Mouse (Mus musculus) limb, embryonic 10.5 days (tissue): Measurements from ENCODE around the gene Arhgap29. TPM values are rescaled to one million over a fixed set of nuclear protein-coding genes. Genes with fewer than 3 reads are reported as not detected.

Experiments
- DNase-seq: peaks from one replicate; pipeline ENCODE4 v3.0.0-alpha.2; 2017; ENCODE audit warnings: low spot score
- H3K27ac ChIP-seq: fragments of 300-500 bp; sonication (generic); 2 replicates; pipeline ENCODE4 v1.5.1; 2016; ENCODE audit warnings: mild to moderate bottlenecking
- H3K27me3 ChIP-seq: fragments of 300-500 bp; sonication (generic); 2 replicates; pipeline ENCODE4 v1.6.1; 2016; ENCODE audit warnings: low read depth, mild to moderate bottlenecking; ENCODE audit not compliant: poor library complexity, severe bottlenecking
- H3K36me3 ChIP-seq: fragments of 300-500 bp; sonication (generic); 2 replicates; pipeline ENCODE4 v1.6.1; 2016; ENCODE audit warnings: mild to moderate bottlenecking, moderate library complexity
- H3K4me1 ChIP-seq: fragments of 300-500 bp; sonication (generic); 2 replicates; pipeline ENCODE4 v1.6.1; 2016
- H3K4me3 ChIP-seq: fragments of 300-500 bp; sonication (generic); 2 replicates; pipeline ENCODE4 v1.5.1; 2016; ENCODE audit warnings: mild to moderate bottlenecking, moderate library complexity
- H3K9me3 ChIP-seq: fragments of 300-500 bp; sonication (generic); replicated peaks from 2 replicates; pipeline ENCODE4 v1.6.1; 2016; ENCODE audit warnings: mild to moderate bottlenecking
- WGBS: fragments of 180-500 bp; shearing (Covaris S2); methylation state at CpG from one replicate; pipeline ENCODE4 v1.1.7; 2016; 5-methylcytosine and 5-hydroxymethylcytosine counted together
- polyA plus RNA-seq: library from polyadenylated mRNA; unstranded; fragments of >200 nt; fragmentation: Nextera tagmentation; extraction: Ambion mirVana; gene quantifications from 2 replicates; pipeline ENCODE4 v1.2.1, GENCODE M21; 2016

Gene Arhgap29
- polyA plus RNA-seq, 1 experiment from 2014 or later, result 39.7 TPM

DNA sequence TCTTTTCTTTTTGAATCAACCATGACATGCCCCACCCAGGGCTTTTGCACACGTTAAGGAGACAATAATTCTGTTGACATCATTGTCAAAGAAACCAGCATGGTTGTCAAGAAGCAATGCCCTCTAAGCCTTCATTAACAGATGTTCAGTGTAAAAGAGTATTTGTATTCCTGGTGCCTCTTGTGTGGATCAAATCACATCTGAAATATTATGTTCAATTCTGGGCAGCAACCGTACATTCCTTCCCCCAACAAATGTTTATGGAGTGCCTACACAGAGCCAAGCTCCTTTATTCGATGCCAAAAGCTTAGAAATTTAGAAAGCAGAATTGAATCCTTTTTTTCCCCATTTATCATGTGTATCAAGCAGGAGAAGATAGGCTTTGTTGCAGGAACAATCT, 31.6 kb upstream of the Arhgap29 start:
- no peak overlapping the region for H3K4me3 ChIP-seq
- H3K36me3 ChIP-seq, result no peaks in the 10 kb centered on the region
- WGBS, result 92% methylated on average over 3 of the region's 3 CpGs
- no peaks in the 10 kb centered on the region for H3K9me3 ChIP-seq
- H3K27ac ChIP-seq, result no peak overlapping the region
- no peak for DNase-seq
- no peaks in the 10 kb centered on the region for H3K4me1 ChIP-seq
- no peaks in the 10 kb centered on the region for H3K27me3 ChIP-seq

DNA sequence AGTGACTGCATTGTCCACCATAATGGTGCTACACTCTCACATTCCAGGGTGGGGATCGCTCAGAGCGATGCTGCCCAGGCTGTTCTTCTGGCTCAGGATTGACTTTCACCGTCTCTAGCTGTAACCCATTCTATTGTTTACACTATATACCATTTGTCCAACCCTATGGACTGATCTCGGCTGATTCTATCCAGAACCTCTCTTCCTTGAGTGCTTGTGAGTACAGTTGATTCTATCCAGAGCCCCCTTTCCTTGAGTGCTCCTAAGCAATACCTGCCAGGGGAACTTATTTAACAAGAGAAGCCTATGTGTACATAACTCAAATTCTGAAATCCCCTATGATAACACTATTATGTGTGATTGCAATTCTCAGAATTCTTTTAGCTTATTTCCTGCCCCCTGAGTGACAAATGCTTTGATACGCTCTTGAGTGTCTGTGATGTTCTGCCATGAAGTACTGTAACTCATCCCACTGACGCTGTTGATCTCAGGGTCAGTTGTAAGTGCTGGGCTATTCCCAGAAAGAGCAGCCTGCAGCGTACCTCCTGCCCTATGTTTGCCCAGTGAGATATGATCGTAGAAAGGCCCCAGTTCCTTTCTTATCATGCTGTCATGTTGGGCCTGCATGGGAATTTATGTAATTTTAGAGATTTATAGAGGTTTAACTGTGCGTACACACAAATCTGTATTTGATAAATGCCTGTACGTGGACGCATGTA, 27.4 kb upstream of the Arhgap29 start:
- no peaks in the 10 kb centered on the region for H3K9me3 ChIP-seq
- no peaks in the 10 kb centered on the region for H3K4me1 ChIP-seq
- no peaks in the 10 kb centered on the region for H3K27me3 ChIP-seq
- 83% methylated on average over 11 of the region's 11 CpGs for WGBS
- no peak overlapping the region for H3K27ac ChIP-seq
- H3K4me3 ChIP-seq, result no peak overlapping the region
- H3K36me3 ChIP-seq, result no peaks in the 10 kb centered on the region
- DNase-seq, result no peak

DNA sequence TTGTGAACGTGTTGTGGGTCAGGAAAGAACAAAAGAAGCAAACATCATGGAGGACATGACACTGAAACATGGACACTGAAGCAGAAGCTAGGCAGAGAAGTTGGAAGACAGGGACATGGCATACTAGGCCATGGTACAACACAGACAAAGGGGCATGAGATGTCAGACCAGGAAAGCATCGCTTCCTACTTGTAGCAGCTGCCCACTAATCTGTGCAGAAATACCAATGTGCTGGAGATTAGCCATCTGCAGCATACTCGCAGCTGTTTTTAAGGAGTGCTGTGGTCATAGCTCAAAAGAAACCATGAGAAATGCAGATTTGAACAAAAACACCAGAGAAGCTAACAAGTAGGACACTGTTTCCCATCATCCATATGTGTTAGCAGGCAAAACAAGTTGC, 24.7 kb upstream of the Arhgap29 start:
- no peaks in the 10 kb centered on the region for H3K9me3 ChIP-seq
- WGBS, result 87% methylated on average over 3 of the region's 3 CpGs
- H3K4me3 ChIP-seq, result no peak overlapping the region
- no peaks in the 10 kb centered on the region for H3K36me3 ChIP-seq
- H3K4me1 ChIP-seq, result no peaks in the 10 kb centered on the region
- no peak for DNase-seq
- H3K27ac ChIP-seq, result no peak overlapping the region
- no peaks in the 10 kb centered on the region for H3K27me3 ChIP-seq

DNA sequence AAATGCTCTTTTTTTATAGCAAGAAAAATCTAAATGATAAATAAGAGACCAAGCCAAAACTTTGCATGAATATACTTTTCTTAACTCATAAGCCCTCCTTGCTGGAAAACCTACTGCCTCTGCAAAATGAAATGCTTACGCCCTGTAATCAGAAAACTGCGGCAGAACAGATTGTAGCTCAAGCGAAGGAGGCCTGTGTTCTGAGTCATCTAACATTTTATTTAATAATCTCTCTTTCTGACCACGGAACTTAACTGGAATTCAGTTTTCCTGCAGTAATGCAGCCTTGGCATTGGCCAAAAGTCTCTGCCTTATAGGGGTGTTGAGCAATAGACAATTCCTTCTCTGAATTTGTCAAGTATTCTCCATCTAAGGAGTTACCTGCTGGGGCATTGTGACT, 19.5 kb upstream of the Arhgap29 start:
- Histone ChIP-seq H3K4me1 (no peaks in the 10 kb centered on the region), H3K4me3 (no peak overlapping the region), H3K9me3 (no peaks in the 10 kb centered on the region), H3K36me3 (no peaks in the 10 kb centered on the region), H3K27ac (no peak overlapping the region), H3K27me3 (no peaks in the 10 kb centered on the region)
- 91% methylated on average over 4 of the region's 4 CpGs for WGBS
- DNase-seq, result no peak

DNA sequence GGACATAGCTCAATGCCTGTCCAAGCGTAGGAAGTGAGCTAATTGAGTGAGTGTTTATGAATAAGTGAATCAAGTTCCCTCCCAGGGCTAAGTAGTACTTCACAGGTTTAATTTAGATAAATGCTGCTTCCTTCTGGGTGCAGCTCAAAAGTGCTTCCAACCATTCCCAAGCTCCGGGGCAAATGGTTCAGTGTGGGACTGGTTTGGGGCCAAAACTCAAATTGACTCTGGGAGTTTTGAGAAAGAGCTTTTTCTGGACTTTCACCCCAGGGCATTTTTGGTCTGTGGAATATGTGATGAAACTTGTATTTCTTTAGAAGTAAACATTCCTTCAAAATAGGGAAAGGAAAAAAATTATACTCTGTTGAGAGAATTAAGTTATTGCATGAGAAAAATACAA, 16.1 kb upstream of the Arhgap29 start:
- no peak overlapping the region for H3K4me3 ChIP-seq
- H3K36me3 ChIP-seq, result no peaks in the 10 kb centered on the region
- H3K27me3 ChIP-seq, result no peaks in the 10 kb centered on the region
- H3K4me1 ChIP-seq, result no peaks in the 10 kb centered on the region
- H3K9me3 ChIP-seq, result no peaks in the 10 kb centered on the region
- WGBS, result 82% methylated on average over 2 of the region's 2 CpGs
- no peak overlapping the region for H3K27ac ChIP-seq
- DNase-seq, result no peak

DNA sequence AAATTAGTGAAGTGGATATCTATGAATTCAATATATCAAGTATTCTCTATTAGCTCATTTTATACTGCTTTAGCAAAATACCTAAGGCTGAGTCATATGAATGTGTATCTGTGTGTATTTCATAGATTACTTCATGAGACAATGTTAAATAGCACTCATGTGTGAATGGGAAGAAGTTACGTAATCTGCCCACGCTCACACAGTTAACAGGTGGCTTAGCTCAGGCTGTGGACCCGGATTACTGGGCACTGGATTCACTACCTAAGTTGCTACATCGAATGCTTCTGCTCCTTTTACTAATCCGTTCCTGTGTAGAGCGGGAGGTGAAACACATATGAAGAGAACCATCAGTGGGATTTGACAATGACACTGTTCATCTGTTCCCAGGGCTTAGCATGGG, 15.3 kb upstream of the Arhgap29 start:
- no peaks in the 10 kb centered on the region for H3K27me3 ChIP-seq
- WGBS, result 97% methylated on average over 6 of the region's 6 CpGs
- H3K4me3 ChIP-seq, result no peak overlapping the region
- H3K27ac ChIP-seq, result no peak overlapping the region
- no peaks in the 10 kb centered on the region for H3K9me3 ChIP-seq
- H3K4me1 ChIP-seq, result no peaks in the 10 kb centered on the region
- H3K36me3 ChIP-seq, result no peaks in the 10 kb centered on the region
- no peak for DNase-seq

DNA sequence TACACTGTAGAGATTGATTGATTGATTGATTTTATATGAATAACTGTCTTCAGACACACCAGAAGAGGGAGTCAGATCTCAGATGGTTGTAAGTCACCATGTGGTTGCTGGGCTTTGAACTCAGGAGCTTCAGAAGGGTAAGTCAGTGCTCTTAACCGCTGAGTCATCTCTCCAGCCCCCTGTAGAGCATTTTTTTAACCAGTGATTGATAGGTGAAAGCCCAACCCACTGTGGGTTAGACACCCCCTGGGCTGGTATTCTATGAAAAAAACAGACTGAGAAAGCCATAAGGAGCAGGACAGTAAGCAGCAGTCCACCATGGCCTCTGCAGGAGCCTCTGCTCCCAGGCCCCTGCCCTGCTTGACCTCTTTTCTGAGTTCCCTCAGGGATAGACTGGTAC, 12.7 kb upstream of the Arhgap29 start:
- H3K9me3 ChIP-seq, result no peaks in the 10 kb centered on the region
- no peak overlapping the region for H3K4me3 ChIP-seq
- H3K27ac ChIP-seq, result no peak overlapping the region
- H3K27me3 ChIP-seq, result no peaks in the 10 kb centered on the region
- no peaks in the 10 kb centered on the region for H3K36me3 ChIP-seq
- H3K4me1 ChIP-seq, result no peaks in the 10 kb centered on the region
- DNase-seq, result no peak
- WGBS, result 71% methylated on average over 1 of the region's 1 CpGs

DNA sequence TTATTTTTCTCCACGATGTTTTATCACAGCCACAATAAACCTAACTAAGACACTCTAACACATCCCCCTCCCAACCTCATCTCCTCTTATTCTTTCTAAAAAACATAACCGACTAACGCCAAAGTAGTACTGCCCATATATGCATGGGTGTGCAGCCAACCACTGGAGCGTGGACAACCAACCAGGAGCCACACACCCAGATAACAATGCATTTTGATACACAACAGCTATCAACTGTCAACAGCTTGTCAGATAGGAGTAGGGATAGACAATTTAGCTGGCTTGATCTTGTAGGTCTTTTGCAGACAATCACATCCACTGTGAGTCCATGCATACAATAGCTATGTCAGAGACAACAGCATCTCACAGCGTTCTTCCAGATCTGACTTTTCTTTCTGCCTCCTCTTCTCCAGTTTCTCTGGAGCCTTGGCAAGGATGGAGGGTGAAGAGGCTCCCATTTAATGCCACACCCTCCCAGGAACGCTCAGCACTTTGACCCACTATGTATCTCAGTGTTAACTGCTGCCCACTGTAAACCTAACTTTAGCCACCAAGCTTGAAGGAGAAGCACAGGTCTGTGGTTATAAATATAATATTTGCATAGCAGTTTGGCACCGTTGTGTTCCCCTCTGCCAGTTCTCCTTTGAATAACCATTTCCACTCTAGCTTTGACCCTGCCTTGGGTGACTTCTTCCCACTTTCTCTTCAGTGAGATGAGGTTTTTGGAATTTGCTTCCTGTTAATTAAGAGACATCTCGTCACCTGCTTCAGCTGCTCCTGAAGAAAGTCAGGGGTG, 12.0 kb upstream of the Arhgap29 start:
- 85% methylated on average over 8 of the region's 8 CpGs for WGBS
- no peaks in the 10 kb centered on the region for H3K27me3 ChIP-seq
- H3K9me3 ChIP-seq, result no peaks in the 10 kb centered on the region
- no peak overlapping the region for H3K4me3 ChIP-seq
- no peaks in the 10 kb centered on the region for H3K4me1 ChIP-seq
- no peaks in the 10 kb centered on the region for H3K36me3 ChIP-seq
- no peak overlapping the region for H3K27ac ChIP-seq
- DNase-seq, result no peak

DNA sequence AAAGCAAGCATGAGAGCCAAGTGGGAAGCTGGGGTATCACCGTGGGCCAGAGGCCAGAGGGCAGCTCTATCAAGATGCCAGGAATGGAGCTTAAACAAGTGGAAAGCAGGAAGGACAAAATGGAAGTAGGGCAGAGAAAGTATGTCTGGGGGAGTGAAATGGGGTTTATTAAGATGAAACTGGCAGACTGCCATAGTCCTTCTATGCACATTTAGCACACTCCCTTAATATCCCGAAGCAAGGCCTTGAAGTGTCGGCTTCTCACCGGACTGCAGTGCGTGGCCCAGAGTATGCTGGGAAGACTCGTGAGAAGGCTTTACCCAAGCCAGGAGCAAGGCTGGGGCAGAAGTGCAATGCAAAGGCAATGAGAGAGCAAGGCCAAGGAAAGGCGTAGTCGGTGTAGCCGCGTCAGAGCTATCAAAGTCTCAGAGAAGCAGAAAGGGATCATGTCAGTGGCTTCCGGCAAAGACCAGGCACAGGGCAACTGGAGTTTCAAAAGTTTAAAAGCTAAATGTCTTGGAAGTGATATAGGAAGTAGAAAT, 11.1 kb upstream of the Arhgap29 start:
- no peaks in the 10 kb centered on the region for H3K9me3 ChIP-seq
- no peaks in the 10 kb centered on the region for H3K4me1 ChIP-seq
- H3K27me3 ChIP-seq, result no peaks in the 10 kb centered on the region
- no peak for DNase-seq
- no peak overlapping the region for H3K27ac ChIP-seq
- no peaks in the 10 kb centered on the region for H3K36me3 ChIP-seq
- 92% methylated on average over 11 of the region's 11 CpGs for WGBS
- no peak overlapping the region for H3K4me3 ChIP-seq

DNA sequence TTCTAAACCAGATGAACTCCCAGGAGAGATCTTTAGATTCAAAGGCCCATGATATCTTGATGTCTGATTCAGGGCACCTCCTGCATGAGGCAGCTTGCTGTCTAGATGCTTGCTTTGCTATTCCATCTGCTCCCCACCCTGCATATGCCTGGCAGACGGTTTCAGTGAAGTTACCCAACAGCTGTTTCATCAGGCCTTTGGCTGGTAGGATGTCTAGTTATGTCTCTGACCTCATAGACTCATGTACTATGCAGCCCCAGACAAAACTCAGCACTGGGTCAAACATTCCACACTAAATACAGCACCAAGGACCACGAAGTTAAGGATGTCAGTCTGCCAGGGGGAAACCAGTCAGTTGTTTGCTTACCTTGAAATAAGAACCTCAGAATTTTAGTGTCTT, 6.4 kb upstream of the Arhgap29 start:
- 65% methylated on average over 2 of the region's 2 CpGs for WGBS
- Histone ChIP-seq H3K27ac (no peak overlapping the region), H3K4me1 (peaks cover 3% of the 10 kb centered on the region; the same call in 1 of the 2 replicates), H3K9me3 (no peaks in the 10 kb centered on the region), H3K27me3 (no peaks in the 10 kb centered on the region), H3K36me3 (no peaks in the 10 kb centered on the region), H3K4me3 (no peak overlapping the region)
- DNase-seq, result no peak

DNA sequence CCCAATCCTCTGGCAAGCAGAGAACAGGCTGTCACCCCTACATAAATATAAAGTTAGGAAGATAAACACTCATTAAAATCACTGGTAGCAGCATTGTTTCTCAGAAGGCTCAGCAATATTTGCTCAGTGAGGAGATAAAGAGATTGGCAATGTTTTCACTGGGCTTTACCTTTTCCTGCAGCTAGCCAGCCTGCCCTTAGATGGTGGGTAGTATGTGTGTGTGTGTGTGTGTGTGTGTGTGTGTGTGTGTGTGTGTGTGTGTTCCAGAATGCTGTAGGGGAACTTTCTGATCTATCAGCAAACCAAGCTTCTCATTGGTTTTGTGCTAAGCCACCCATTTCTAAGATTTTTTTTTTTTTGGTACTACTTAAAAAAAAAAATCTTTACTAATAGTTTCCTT, 5.6 kb upstream of the Arhgap29 start:
- no peak overlapping the region for H3K4me3 ChIP-seq
- H3K4me1 ChIP-seq, result peaks cover 3% of the 10 kb centered on the region; the same call in 1 of the 2 replicates
- no peak overlapping the region for H3K27ac ChIP-seq
- H3K36me3 ChIP-seq, result no peaks in the 10 kb centered on the region
- no peaks in the 10 kb centered on the region for H3K27me3 ChIP-seq
- H3K9me3 ChIP-seq, result no peaks in the 10 kb centered on the region
- DNase-seq, result no peak

DNA sequence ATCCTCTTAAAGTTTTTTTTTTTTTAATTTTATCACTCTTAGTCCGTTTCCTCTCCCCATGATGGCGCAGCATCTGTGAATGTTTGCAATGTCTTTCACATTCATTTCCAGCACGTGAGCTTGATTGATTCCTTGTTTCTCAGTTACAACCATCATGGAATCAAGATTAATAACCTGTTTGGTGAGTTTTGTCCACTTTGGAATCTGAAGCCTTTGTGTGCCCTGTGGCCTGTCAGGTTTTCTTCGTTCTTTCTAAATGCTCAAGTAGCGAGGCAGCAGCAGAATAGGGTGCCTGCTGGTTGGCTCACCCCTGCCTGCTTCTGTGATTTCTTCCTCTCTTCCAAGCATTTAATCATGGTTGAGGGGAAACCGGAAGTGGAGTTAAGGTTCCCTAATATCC, 2.2 kb upstream of the Arhgap29 start:
- Histone ChIP-seq H3K27me3 (peaks cover 23% of the 10 kb centered on the region), H3K4me3 (no peak overlapping the region), H3K36me3 (no peaks in the 10 kb centered on the region), H3K4me1 (peaks cover 16% of the 10 kb centered on the region), H3K9me3 (no peaks in the 10 kb centered on the region), H3K27ac (no peak overlapping the region)
- 53% methylated on average over 6 of the region's 6 CpGs for WGBS
- DNase-seq, result no peak

DNA sequence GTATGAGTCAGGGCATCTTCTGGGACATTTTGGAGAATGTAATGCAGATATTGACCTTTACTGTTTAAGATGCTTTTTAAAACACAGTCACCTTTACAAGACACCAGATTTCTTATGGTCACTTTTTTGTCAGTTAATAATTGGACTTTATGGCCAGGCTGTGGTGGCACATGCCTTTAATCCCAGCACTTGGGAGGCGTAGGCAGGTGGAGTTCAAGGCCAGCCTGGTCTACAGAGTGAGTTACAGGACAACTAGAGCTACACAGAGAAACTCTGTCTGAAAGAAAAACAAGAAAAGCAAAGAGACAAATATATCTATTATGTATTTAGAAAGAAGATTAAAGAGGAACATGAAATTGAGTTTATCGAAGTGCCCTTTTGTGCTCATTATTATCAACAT, 1.2 kb upstream of the Arhgap29 start:
- Histone ChIP-seq H3K27ac (no peak overlapping the region), H3K4me1 (peaks cover 16% of the 10 kb centered on the region), H3K9me3 (no peaks in the 10 kb centered on the region), H3K27me3 (peaks cover 24% of the 10 kb centered on the region), H3K4me3 (no peak overlapping the region), H3K36me3 (no peaks in the 10 kb centered on the region)
- WGBS, result 88% methylated on average over 2 of the region's 2 CpGs
- DNase-seq, result no peak
